Mouse (Mus musculus) myocyte (in vitro differentiated cells): ENCODE measurements around the gene Def8.
"Not testable (repeated sequence)": the region's sequence is repeated elsewhere in the genome, so short reads cannot be mapped to it uniquely, and the experiment has no call there.

Experiments
- CEBPB ChIP-seq: IDR thresholded peaks from 2 replicates; pipeline ENCODE4 v1.6.1; 2011; ENCODE audit warnings: mild to moderate bottlenecking, moderate library complexity; ENCODE audit not compliant: poor library complexity, insufficient read depth, severe bottlenecking
- E2F4 ChIP-seq: IDR thresholded peaks from one replicate; pipeline ENCODE4 v1.6.1; 2011; ENCODE audit warnings: mild to moderate bottlenecking, control low read depth, moderate library complexity; ENCODE audit not compliant: insufficient read depth
- MAX ChIP-seq: IDR thresholded peaks from one replicate; pipeline ENCODE4 v1.6.1; 2011; ENCODE audit warnings: low read depth, mild to moderate bottlenecking, control low read depth
- MYOD1 ChIP-seq, 3 experiments: IDR thresholded peaks; one replicate each; pipeline ENCODE4 v1.6.1; 2011; ENCODE audit warnings: control low read depth in 2 of 3, low read depth in 2 of 3, mild to moderate bottlenecking in 2 of 3, moderate library complexity in 1 of 3; ENCODE audit not compliant: insufficient read length in 2 of 3, control insufficient read depth in 1 of 3
- MYOG ChIP-seq, 3 experiments: IDR thresholded peaks; one replicate each; pipeline ENCODE4 v1.6.1; 2011; ENCODE audit warnings: control low read depth in 2 of 3, low read depth in 2 of 3, mild to moderate bottlenecking in 2 of 3; ENCODE audit not compliant: insufficient read length in 2 of 3, control insufficient read depth in 1 of 3, insufficient read depth in 1 of 3
- POLR2A ChIP-seq: IDR thresholded peaks from one replicate; pipeline ENCODE4 v1.6.1; 2011; ENCODE audit warnings: low read depth, mild to moderate bottlenecking, control low read depth, moderate library complexity; ENCODE audit not compliant: insufficient read length
- POLR2AphosphoS2 ChIP-seq: IDR thresholded peaks from one replicate; pipeline ENCODE4 v1.6.1; 2011; ENCODE audit warnings: low read depth, control low read depth; ENCODE audit not compliant: insufficient read length
- REST ChIP-seq: IDR thresholded peaks from one replicate; pipeline ENCODE4 v1.6.1; 2011; ENCODE audit warnings: mild to moderate bottlenecking, control low read depth, moderate library complexity; ENCODE audit not compliant: insufficient read depth, insufficient read length
- SRF ChIP-seq: IDR thresholded peaks from one replicate; pipeline ENCODE4 v1.6.1; 2011; ENCODE audit warnings: low read depth; ENCODE audit not compliant: control insufficient read depth, insufficient read length
- TCF12 ChIP-seq: IDR thresholded peaks from one replicate; pipeline ENCODE4 v1.6.1; 2011; ENCODE audit warnings: mild to moderate bottlenecking, control low read depth; ENCODE audit not compliant: poor library complexity, insufficient read depth, severe bottlenecking
- TCF3 ChIP-seq: IDR thresholded peaks from one replicate; pipeline ENCODE4 v1.6.1; 2011; ENCODE audit warnings: low read depth, control low read depth; ENCODE audit not compliant: insufficient read length
- USF1 ChIP-seq: IDR thresholded peaks from one replicate; pipeline ENCODE4 v1.6.1; 2011; ENCODE audit warnings: low read depth, mild to moderate bottlenecking, control low read depth, moderate library complexity

- not testable (repeated sequence) for TF ChIP-seq TCF12; POLR2A; CEBPB; USF1; MYOD1 (IDR thresholded peaks at IDR 0.05; ENCODE audit: control insufficient read depth in 1 of 3, insufficient read length in 2 of 3, low read depth in 2 of 3); REST; E2F4; POLR2AphosphoS2; SRF; MAX; TCF3; MYOG (IDR thresholded peaks at IDR 0.05; ENCODE audit: control insufficient read depth in 1 of 3, insufficient read depth in 1 of 3, insufficient read length in 2 of 3, low read depth in 2 of 3)
Observed at GRCm38 (mm10) chr8:123433241-123433974, 10.1 kb downstream of the Def8 start.
